Mouse (Mus musculus) T-helper 1 cell (primary cell): ENCODE results near the gene Foxa3.
"Not testable (repeated sequence)": the region's sequence is repeated elsewhere in the genome, so short reads cannot be mapped to it uniquely, and the experiment has no call there.

Experiments used
- in situ Hi-C: fragments of 300-600 bp; cut with MboI, MseI; formaldehyde crosslinking; loops from one replicate; pipeline ENCODE4 v1.15.1; 2025; ENCODE audit warnings: high pct_unique_total_duplicates

Gene Foxa3

DNA sequence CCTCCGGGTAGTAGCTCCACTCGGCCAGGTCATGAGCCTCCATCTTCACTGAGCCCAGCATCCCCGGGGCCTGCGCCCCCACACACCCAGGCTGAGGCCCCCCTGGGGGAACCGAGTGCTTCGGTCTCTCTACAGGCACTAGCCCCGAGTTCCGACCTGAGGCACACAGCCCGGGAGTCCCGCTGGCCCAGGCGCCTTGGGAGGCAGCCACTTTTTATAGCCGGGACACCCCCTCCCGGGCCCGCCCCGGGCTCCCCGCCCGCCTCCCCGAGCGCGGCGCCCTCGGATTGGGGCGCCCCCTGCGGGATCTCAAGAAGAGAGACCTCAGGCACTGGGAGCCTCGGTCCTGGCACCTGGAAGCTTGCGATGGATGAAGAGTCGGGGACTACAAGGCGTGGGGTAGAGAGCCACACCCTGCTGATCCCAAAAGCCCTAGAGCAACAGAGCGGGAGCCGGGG, at the start of gene Foxa3:
Foxa3 (minus strand) TSS at position 182 of the 458 bp plus-strand sequence.
- in situ Hi-C loops, result loop anchor here (25.0 kb wide), 1 partner anchor 914 kb away; no protein-coding TSS in a partner anchor

DNA sequence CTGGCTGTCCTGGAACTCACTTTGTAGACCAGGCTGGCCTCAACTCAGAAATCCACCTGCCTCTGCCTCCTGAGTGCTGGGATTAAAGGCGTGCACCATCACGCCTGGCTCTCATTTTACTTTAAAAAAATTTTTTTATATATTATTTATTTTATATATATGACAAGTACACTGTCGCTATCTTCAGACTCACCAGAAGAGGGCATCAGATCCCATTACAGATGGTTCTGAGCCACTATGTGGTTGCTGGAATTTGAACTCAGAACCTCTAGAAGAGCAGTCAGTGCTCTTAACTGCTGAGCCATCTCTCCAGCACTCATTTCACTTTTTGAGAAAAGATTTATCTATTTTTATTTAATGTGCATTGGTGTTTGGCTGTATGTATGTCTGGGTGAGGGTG, 47.7 kb upstream of the Foxa3 start:
- in situ Hi-C loops, result not testable (repeated sequence)

DNA sequence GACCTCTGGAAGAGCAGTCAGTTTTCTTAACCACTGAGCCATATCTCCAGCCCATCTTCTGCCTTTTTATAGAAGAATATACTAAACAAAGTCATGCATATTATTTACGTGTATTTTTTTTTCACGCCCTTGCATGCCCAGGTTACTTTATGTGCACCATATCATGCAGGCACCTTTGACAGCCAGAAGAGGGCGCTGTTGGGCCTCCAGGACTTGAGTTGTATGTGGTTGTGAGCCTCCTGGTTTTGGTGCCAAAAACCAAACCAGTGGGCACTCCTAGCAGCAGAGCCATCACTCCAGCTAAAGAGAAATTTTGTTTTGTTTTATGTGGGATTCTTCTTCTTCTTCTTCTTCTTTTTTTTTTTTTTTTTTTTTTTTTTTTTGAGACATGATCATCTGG, 46.2 kb upstream of the Foxa3 start:
- in situ Hi-C loops, result no loop called here

DNA sequence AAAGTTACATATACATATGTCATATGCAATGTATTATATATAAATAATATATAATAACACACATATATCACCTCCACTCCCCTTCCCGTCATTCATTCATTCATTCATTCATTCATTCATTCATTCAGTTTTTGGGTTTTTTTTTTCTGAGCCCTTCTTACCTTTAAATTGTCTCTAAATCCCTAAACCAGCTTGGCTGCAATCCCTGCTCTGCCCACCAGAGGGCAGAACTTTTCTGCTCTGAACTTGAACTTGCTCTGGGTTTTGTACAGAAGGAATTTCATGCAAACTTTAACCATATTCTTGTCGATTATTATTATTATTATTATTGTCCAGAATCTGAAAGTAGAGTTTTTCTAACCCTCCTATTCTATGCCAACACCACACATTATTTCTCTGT, 45.4 kb upstream of the Foxa3 start:
- in situ Hi-C loops, result no loop called here

- in situ Hi-C loops, result no loop called here
Observed at GRCm38 (mm10) chr7:19067935-19068334, 44.6 kb upstream of the Foxa3 start.

DNA sequence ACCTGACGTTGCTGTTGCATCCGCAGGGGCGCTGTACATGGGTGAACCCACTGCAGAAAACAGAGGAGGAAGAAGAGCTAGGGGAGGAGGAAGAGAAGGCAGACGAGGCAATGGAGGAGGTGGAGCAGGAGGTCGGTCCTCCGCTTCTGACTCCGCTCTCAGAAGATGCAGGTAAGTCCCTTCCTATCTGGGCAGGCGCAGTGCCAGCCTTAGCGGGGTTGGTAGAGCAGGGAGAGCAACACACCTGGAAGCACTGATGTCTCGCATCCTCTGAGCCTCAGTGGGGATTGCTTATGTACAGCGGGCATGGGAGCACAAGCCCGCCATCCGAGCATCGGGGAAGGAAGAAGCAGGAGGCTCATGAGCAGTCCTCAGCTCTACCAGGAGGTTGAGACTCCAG, 43.7 kb upstream of the Foxa3 start:
- in situ Hi-C loops, result no loop called here

GRCm38 (mm10) chr7:19065896-19066295, 42.6 kb upstream of the Foxa3 start:
- in situ Hi-C loops, result no loop called here

DNA sequence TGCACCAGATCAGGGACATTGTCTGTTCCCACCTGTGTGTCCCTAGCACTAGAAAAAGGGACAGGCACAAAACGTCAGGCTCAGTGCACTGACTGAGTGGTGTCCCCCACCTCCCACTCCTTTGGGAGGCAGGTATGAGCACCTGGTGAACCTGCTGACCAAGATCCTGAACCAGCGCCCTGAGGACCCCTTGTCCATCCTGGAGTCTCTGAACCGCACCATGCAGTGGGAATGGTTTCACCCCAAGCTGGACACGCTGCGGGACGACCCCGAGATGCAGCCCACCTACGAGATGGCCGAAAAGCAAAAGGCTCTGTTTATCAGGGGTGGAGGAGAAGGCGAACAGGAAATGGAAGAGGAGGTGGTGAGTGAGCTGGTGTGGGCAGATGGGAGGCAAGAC, 34.1 kb upstream of the Foxa3 start:
- in situ Hi-C loops, result no loop called here

GRCm38 (mm10) chr7:19055108-19055507, 31.8 kb upstream of the Foxa3 start:
- in situ Hi-C loops, result no loop called here

GRCm38 (mm10) chr7:19054777-19055076, 31.4 kb upstream of the Foxa3 start:
- in situ Hi-C loops, result no loop called here

- in situ Hi-C loops, result no loop called here
Observed at GRCm38 (mm10) chr7:19054047-19054776, 30.9 kb upstream of the Foxa3 start, which contains the start of gene Rsph6a. TSS of gene Rsph6a (plus strand) at chr7:19054690.

DNA sequence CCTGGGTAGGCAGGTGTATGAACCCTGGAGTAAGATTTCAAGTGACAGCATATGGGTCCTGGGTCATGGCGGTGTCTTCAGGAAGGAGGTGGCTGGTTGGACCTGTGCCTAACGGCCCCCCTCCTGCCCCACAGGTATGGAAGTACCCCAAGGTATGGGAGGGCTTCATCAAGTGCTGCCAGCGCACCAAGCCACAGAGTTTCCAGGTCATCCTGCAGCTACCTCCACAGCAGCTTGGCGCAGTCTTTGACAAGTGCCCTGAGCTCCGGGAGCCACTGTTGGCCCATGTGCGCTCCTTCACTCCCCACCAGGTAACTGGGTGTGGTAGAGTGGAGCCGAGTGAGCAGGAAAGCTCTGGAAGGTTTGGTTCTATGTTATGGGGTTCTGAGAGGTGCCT, 29.8 kb upstream of the Foxa3 start:
- in situ Hi-C loops, result no loop called here

- in situ Hi-C loops, result no loop called here
Observed at GRCm38 (mm10) chr7:19052345-19053135, 29.2 kb upstream of the Foxa3 start.

GRCm38 (mm10) chr7:19051161-19051560, 27.8 kb upstream of the Foxa3 start:
- in situ Hi-C loops, result no loop called here

- in situ Hi-C loops, result no loop called here
Observed at GRCm38 (mm10) chr7:19050172-19050571, 26.8 kb upstream of the Foxa3 start.

- in situ Hi-C loops, result no loop called here
Observed at GRCm38 (mm10) chr7:19049252-19049651, 25.9 kb upstream of the Foxa3 start.

DNA sequence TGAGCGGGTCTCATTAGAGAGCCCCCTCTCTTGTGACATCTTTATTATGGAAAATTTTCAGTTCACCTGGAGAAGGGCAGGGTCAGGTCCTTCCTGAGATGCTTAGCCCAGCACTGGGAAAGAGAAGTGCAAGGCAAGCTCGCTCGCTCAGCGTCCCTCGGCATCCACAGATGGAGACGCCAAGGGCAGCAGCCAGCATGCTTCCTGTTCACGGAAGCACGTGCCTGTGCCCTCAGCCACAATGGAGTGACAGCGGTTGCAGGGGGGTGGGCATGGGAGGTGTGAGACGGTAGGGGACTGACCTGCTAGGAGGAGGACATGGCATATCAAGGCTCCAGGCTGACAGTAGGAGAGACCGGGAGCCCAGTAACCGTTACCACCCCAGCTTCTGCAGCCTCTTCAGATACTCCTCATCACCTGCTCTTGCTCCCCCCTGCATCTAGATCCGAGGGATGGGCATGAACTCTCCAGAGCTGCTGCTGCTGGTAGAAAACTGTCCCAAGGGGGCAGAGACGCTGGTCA, 24.7 kb upstream of the Foxa3 start:
- in situ Hi-C loops, result no loop called here

GRCm38 (mm10) chr7:19046286-19047069, 23.1 kb upstream of the Foxa3 start:
- in situ Hi-C loops, result no loop called here

GRCm38 (mm10) chr7:19044616-19045015, 21.3 kb upstream of the Foxa3 start:
- in situ Hi-C loops, result no loop called here

GRCm38 (mm10) chr7:19031641-19032040, 8.3 kb upstream of the Foxa3 start:
- in situ Hi-C loops, result no loop called here

GRCm38 (mm10) chr7:19029084-19029653, 5.8 kb upstream of the Foxa3 start:
- in situ Hi-C loops, result no loop called here

GRCm38 (mm10) chr7:19028067-19028466, 4.7 kb upstream of the Foxa3 start:
- in situ Hi-C loops, result no loop called here
